Mouse (Mus musculus): ENCODE data around the gene Trp53inp2. TPM values are rescaled to one million over a fixed set of nuclear protein-coding genes. Genes with fewer than 3 reads are reported as not detected.

Trp53inp2 gene
- polyA plus RNA-seq (2017; shearing (Covaris generic)): 1 to 10 TPM in 2 of 3 experiments, under 1 TPM in 1; 0.84 to 1.9 (median 1.2) TPM

DNA sequence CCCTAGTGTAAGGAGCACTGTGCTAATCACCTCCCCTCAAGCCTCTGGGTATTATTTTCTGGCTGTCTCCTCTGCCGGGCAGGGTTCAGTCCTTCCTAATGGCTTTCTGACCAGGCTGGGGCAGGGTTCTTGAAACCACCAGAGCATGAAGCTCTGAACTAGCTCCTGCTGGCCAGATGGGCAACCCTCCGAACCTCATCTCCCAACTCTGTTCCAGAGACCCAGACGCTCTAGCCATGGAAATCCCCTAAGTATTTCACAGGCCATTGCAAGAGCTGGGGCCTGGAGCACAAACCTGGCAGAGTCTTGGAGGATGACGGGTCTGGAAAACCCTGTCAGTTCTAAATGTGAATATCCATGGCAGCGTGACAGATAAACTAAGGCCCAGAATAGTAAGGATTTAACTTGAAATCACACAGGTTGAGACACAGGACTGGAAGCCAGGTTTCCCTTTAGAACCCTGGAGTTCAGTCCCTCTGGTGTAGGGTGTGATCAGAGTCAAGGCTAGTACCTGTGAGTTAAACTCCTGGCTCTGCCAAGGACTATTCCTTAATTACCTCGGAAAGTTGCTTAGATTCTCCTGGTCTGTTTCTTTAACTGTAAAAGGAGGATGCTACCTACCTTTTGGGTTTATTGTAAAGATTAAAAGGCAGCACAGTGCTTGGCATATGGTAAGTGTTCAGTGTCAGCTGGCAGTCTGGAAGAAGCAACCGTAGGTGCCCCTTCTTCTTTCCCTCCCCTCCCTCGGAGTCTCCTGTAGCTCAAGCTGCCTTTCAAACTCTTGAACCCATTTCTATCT, at the start of gene Trp53inp2:
Gene Trp53inp2 (plus strand): TSS at position 799 of the 799 bp plus-strand sequence.
- ATAC-seq: no peak

DNA sequence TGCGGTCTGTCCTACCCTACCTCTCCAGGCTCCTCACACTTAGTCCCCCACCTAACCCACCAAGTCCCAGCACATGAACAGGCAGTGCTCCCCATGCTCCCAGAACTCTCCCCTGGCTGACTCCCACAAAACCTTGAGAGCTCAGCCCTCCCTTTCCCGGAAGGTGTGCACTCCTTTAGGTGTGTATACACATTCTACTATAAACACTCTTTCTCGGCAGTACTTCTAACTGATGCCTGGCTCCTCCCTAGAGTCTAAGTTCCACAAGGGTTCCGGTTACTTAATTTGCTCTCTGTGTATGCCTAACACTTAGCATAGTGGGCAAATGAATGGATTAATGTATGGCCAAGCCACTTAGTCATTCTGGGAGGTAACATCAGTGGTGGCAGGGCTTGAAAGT, 49.5 kb upstream of the Trp53inp2 start:
- ATAC-seq: no peak

DNA sequence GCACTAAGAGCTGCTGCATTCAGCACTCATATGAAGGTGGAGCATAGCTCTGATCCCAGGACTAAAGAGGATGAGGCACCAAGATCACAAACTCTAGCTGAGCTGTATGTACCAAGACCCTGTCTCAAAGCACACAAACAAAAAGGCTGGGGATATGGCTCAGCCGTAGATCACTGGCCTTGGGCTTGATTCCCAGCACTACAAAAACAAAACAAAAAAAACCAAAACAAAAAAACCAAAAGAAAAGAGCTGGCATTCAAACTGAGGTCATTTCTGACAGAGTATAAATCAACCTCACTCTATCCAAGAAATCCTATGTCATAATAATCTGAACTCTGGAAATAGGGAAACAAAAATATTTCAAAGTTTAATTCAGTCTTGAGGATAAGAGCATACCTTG, 47.4 kb upstream of the Trp53inp2 start:
- no peak for ATAC-seq

DNA sequence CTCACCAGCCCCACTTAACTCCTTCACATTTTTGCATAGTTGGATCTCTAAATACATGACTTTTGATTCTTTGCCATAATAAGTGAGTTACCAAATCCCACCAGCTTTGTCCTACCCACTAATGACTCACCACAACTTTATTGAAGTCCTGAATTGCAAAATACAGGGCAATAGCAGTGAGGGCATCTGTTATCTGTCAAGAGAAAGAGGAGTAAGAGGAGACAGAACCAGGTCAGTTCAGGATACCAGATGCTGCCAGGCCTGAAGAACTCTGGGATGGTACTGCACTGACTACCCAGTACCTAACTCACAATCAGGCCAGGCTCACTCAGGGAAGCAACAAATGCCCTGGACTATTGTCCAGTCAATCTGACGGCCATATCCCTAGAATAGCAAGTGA, 45.6 kb upstream of the Trp53inp2 start:
- no peak for ATAC-seq

- no peak for ATAC-seq
These were observed 44.6 kb upstream of the Trp53inp2 start for GRCm38 (mm10) chr2:155336254-155336653.

- no peak for ATAC-seq
These were observed 40.7 kb upstream of the Trp53inp2 start for GRCm38 (mm10) chr2:155340166-155340565.

DNA sequence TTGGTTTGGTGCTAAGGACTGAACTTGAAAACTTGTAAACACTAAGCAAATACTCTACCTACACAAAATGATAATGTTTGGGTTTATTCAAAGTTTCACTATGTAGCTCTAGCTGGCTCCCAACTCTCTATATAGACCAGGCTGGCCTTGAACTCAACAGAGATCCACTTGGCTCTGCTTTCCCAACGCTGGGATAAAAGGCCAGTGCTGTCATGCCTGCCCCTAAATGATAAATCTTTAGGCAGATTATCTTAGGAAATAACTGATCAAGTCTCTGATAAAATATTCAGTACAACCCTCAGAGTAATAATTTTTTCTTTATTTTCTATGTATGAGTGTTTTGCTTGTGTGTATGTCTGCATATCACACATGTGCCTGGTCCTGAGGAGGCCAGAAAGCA, 34.2 kb upstream of the Trp53inp2 start:
- ATAC-seq: no peak

DNA sequence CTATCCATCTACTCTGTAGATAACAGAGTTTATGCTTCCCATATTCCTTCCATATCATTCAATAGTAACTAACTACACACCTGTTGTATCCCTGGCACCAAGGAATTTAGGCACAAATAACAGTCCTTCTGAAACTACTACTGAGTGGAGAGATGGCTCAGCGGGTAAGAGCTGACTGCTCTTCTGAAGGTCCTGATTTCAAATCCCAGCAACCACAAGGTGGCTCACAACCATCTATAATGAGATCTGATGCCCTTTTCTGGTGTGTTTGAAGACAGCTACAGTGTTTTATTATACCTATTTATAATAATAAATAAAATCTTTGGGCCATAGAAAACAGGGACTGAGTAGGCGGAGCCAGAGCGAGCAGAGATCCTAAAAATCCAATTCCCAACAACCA, 26.5 kb upstream of the Trp53inp2 start:
- no peak for ATAC-seq

GRCm38 (mm10) chr2:155356971-155357591, 23.8 kb upstream of the Trp53inp2 start, which contains the start of gene Pigu:
Pigu (minus strand) TSS chr2:155357430.
- peak; percentile 100 for ATAC-seq

GRCm38 (mm10) chr2:155357686-155358399, 23.0 kb upstream of the Trp53inp2 start:
- peak; percentile 4 for ATAC-seq

GRCm38 (mm10) chr2:155367635-155368284, 13.1 kb upstream of the Trp53inp2 start:
- no peak for ATAC-seq

DNA sequence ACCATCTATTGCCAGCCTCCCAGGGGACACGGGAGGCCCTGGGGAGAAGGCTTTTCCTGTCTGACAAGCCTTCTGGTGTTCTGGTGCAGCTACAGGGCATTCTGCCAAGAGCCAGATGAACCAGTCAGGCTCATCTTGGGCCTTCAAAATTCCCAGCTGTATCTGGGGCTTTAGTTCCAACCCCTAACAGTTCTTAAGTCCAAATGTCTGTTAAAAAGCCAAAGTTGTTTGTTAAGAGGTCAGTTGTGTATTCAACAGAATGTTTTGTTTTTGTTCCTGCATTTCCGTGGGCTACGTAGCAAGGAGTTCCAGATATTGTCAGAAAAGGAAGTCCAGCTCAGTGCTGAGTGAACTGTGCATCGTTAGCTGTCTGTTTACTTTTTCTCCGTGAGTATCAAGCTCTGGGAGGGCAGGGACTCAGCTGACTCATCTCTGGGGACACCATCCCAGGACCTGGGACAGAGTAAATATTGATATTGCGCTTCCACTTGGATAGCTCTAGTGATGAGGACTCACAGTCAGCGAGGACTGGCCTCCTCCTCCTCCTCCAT, 11.5 kb upstream of the Trp53inp2 start:
- ATAC-seq: no peak

GRCm38 (mm10) chr2:155372451-155372850, 8.4 kb upstream of the Trp53inp2 start:
- no peak for ATAC-seq

DNA sequence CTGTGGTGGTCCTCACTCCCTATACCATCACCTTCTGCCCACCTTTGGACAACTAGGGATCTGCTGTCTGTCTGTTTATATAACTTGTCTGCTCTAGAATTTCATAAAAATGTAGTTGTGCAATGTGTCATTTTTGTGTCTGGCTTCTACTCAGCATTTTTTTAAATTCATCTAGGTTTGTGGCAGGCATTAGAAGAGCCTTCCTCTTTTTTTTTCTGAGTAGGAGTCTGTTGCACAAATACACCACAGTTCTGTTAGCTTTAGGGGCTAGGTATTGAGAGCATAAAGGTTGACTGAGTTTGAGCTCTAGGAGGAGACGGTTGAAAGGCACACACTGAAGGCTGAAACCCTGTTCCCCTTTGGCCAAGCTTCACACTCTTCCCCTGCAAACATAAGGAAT, 7.6 kb upstream of the Trp53inp2 start:
- ATAC-seq: no peak

DNA sequence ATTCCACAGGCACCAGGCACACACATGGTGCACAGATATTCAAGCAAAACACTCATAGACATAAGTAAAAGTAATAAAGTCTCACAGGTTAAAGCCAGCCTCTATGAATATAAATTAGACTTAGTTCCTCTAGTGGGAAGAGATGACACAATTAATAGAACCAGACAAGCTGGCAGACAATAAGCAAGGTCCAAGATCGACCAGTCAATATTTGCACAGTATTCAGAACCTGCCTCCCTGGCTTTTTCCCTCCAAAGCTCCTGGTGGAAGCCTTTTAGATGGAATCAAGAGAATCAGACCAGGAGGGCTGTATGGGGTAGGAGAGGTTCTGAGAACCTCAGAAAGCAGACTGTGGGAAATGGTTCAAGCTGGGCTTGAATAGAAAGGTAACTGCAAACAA, 7.0 kb upstream of the Trp53inp2 start:
- ATAC-seq: no peak

GRCm38 (mm10) chr2:155374521-155374920, 6.3 kb upstream of the Trp53inp2 start:
- ATAC-seq: no peak

GRCm38 (mm10) chr2:155376191-155376590, 4.7 kb upstream of the Trp53inp2 start:
- ATAC-seq: no peak

DNA sequence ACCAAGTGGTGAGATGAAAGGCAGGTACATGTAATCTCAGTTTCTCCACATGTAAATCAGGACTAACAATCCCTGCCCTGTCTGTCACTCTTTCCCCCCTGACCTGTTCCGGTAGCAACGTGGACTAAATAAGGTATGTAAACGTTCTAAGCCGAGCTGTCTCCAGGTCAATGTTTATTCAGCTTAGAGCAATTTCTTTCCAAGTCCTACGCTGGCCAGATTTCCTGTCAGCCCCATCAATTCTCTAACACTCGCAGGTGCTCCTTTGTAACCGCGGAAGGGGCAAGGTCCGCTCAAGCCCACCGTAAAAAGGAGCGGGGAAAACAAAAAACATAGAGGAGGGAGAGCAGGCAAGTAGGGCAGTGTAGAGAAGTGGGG, 190 bp downstream of the Trp53inp2 start:
- ATAC-seq: no peak

DNA sequence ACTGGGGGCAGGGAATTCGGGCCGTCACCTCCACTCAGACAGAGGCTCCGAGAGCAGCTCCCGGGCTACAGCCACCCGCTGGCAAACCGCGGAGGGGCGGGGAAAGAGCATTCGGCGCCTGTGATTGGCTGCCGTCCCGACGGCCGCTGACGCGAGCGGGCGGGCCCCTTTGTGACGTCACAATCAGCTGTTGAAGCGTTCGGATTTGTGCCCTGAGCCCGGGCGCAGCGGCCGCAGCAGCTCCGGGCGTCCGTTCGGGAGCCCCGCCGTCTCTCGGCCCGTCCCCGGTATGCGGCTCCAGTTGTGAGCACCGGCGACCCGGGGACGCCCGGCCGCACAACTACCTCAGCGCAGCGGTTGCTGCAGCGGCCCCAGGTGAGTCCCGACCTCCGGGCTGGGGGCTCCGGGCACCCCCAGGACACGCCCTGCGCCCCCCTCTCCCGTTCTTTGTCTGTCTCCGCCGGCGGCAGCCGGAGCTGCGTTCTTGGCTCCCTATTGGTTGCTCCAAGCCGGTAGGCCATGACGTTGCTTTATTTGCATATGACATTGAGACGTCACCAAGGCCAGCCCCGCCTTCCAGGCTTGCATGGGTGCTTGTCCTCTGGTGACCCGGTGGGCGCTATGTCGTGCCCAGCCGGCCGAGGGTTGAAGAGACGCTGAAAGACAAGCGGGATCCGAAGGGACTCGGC, 928 bp downstream of the Trp53inp2 start:
- ATAC-seq: peak; percentile 83

GRCm38 (mm10) chr2:155382332-155382700, 1.5 kb downstream of the Trp53inp2 start:
- peak; percentile 1 for ATAC-seq

DNA sequence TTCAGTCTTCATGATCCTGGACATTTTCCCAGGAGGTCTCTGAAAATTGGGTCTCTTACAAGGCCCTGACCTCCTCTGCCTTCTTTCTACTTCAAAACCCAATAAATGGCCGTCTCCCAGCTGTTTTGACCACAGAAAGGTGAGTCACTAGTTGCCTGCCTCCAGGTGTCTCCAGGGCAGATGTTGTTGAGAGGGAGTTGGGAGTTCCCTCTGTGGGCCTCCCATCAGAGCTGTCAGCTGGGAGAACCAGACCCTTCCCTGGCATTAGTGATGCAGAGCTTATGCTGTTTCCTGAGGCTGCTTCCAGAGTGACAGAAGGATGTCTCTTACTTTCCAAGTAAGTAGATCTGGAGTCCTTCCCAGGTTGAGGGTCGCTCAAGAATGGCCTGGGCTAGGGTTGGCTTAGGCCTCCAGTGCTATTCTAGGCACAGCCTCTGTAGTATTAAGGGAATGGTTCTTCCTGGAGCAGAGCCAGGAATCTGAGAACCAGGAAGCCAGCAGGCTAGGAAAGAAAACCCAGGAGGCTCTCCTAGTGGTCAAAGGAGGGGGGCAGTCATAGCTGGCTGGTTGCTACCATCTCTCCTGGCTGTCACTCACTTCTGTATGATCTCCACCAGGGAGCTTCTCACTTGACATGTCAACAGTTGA, 2.1 kb downstream of the Trp53inp2 start:
- no peak for ATAC-seq

GRCm38 (mm10) chr2:155385090-155385489, 4.2 kb downstream of the Trp53inp2 start:
- ATAC-seq: peak; percentile 55

Measured in inflammation-experienced regulatory T-cells, adult 6 months (primary cell).